Mouse (Mus musculus): ENCODE results near the gene Bach1. TPM values are rescaled to one million over a fixed set of nuclear protein-coding genes. Genes with fewer than 3 reads are reported as not detected.

The Bach1 gene
- polyA plus RNA-seq, 1 experiment from 2014 or later: 11.8 TPM

GRCm38 (mm10) chr16:87777373-87777772 is 78.6 kb downstream of the Bach1 start:
- H3K36me3 ChIP-seq (ENCODE audit: control insufficient read depth, insufficient read depth, low read length): no peaks in the 10 kb centered on the region
- H3K4me3 ChIP-seq (ENCODE audit: control insufficient read depth in 1 of 2, insufficient read depth in 1 of 2, low read depth in 1 of 2, low read length in 2 of 2): no peak overlapping the region
- ATAC-seq (ENCODE audit: insufficient number of reproducible peaks, insufficient read depth, low FRiP score, low read depth): no peak
- no peak overlapping the region for H3K9ac ChIP-seq (ENCODE audit: low read length)
- WGBS: 86% methylated on average over 4 of the region's 4 CpGs
- no peak overlapping the region for H3K4me2 ChIP-seq (ENCODE audit: low read length)
- H3K9me3 ChIP-seq (ENCODE audit: control insufficient read depth, low read length): no peaks in the 10 kb centered on the region
- H3K4me1 ChIP-seq (ENCODE audit: control insufficient read depth in 2 of 2, insufficient read depth in 2 of 2, low read length in 2 of 2): no peaks in the 10 kb centered on the region
- no peak overlapping the region for H3K27ac ChIP-seq (replicated peaks in 1 of 2; ENCODE audit: control insufficient read depth in 1 of 2, insufficient read depth in 1 of 2, low read depth in 2 of 2, low read length in 2 of 2)
- H3K27me3 ChIP-seq (ENCODE audit: control insufficient read depth, insufficient read depth, low read length): no peaks in the 10 kb centered on the region

- H3K36me3 ChIP-seq (ENCODE audit: control insufficient read depth, insufficient read depth, low read length): no peaks in the 10 kb centered on the region
Observed at GRCm38 (mm10) chr16:87781637-87782036, 82.9 kb downstream of the Bach1 start.

More at GRCm38 (mm10) chr16:87781637-87782036, 82.9 kb downstream of the Bach1 start:
- H3K27ac ChIP-seq (replicated peaks in 1 of 2; ENCODE audit: control insufficient read depth in 1 of 2, insufficient read depth in 1 of 2, low read depth in 2 of 2, low read length in 2 of 2): no peak overlapping the region
- peaks cover 10 to 16% of the 10 kb centered on the region in 2 experiments for H3K4me1 ChIP-seq (ENCODE audit: control insufficient read depth in 2 of 2, insufficient read depth in 2 of 2, low read length in 2 of 2)
- H3K4me2 ChIP-seq (ENCODE audit: low read length): no peak overlapping the region
- H3K9me3 ChIP-seq (ENCODE audit: control insufficient read depth, low read length): no peaks in the 10 kb centered on the region
- H3K27me3 ChIP-seq (ENCODE audit: control insufficient read depth, insufficient read depth, low read length): no peaks in the 10 kb centered on the region
- no peak for ATAC-seq (ENCODE audit: insufficient number of reproducible peaks, insufficient read depth, low FRiP score, low read depth)
- no peak overlapping the region for H3K4me3 ChIP-seq (ENCODE audit: control insufficient read depth in 1 of 2, insufficient read depth in 1 of 2, low read depth in 1 of 2, low read length in 2 of 2)
- 82% methylated on average over 7 of the region's 7 CpGs for WGBS
- no peak overlapping the region for H3K9ac ChIP-seq (ENCODE audit: low read length)

Other genes with a start within 250 kb of the Bach1 start
- 39.1 and 45.9 TPM in 2 replicates for gene Usp16, start 244.2 kb upstream of the Bach1 start, polyA plus RNA-seq (2014; fragmentation: Nextera tagmentation; extraction: Ambion mirVana)
- 308 and 311 TPM in 2 replicates for gene Cct8, start 203.1 kb upstream of the Bach1 start, polyA plus RNA-seq (2014; fragmentation: Nextera tagmentation; extraction: Ambion mirVana)
- gene Map3k7cl, start 145.6 kb upstream of the Bach1 start, polyA plus RNA-seq (2014; fragmentation: Nextera tagmentation; extraction: Ambion mirVana): 0.59 and 0.70 TPM in 2 replicates

All from heart, embryonic 14.5 days (tissue).